Mouse (Mus musculus) retina, embryonic 14.5 days (tissue): ENCODE results near the gene Srxn1.
"Not testable (repeated sequence)": the region's sequence is repeated elsewhere in the genome, so short reads cannot be mapped to it uniquely, and the experiment has no call there.

ENCODE experiments used
- DNase-seq: peaks from one replicate; pipeline ENCODE4 v3.0.0-alpha.2; 2015; ENCODE audit warnings: low spot score

Gene Srxn1

GRCm38 (mm10) chr2:152105318-152106224, at the start of gene Srxn1:
Srxn1 (plus strand) TSS chr2:152105516.
- peak; percentile 88 for DNase-seq

DNA sequence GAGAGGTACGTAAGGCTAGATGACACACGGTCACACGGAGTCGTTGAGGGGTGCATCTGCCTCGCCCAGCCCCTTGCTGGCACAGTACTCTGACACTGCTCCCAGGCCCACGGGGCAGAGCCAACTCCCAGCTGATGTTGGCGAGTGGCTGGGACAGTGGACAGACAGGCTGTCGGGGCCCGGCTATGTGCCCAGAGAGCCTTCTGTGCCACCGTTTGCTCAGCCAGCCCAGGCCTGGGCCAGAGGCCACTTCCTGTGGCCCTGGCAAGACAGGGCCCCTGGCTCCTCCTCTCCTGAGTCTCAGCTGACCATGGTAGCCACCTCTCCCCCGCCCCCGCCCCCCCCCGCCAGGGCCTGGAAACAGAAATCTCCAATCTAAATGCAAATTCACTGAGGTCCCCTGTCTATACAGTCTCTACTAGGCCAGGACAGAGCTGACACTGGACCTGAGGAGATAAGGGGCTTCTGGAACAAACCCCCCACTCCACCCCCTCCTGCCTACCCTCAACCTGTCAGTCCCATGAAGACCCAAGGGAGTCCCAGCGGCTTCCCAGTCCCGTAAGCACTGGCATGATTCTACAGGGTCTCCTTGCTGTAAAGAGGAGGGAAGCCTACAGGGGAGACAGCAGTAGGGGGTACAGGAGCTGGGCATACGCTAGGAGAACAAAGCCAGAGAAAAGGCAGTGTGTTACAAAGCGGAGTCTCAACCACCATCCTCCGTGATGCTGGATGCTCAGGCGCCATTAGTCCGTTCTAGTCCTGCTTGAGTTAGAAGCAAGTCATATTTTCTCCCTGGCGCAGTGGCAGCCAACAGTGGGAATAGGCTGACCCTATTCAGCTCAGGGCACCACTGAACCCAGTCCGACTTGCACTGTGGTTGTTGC, 48.7 kb upstream of the Srxn1 start:
- DNase-seq, result no peak

DNA sequence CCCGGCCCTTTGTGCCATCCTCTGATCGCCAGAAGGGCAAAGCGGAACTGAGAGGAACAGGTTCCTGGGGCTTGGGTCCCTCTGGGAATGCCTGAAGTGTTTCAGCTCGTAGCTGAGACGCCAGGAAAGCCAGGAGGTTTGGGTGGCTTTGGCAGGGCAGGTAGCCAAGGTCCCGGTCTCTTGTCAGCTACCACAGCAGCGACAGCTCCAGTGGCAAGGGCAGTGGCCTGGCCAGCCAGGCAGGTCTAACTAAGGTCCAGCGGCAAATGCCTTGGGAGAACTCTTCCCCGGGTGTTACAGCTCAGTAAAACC, 48.1 kb upstream of the Srxn1 start:
- DNase-seq, result no peak

- DNase-seq, result not testable (repeated sequence)
Measured at GRCm38 (mm10) chr2:152062817-152063216, 42.5 kb upstream of the Srxn1 start.

GRCm38 (mm10) chr2:152068660-152069433, 36.5 kb upstream of the Srxn1 start:
- peak; percentile 92 for DNase-seq

GRCm38 (mm10) chr2:152069434-152069786, 35.9 kb upstream of the Srxn1 start:
- no peak for DNase-seq

DNA sequence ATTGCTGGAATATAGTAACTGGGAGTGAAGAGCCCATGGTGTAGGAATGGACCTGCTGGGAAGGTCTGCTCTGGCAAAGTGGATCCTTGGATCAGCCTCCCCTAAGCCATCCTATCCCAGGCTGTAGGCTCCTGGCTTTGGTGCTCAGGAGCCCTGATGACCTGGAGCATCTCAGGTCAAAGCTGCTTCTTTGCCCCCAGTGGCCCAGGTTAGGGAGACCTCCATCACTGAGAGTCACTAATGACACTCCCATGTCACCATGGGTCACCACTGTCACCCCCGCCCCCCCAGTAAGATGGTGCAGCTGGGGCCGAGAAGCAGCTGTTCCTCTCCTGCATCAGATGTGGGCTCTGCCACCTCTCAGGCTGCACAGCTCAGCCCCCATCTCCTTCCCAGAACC, 35.4 kb upstream of the Srxn1 start:
- DNase-seq, result no peak

DNA sequence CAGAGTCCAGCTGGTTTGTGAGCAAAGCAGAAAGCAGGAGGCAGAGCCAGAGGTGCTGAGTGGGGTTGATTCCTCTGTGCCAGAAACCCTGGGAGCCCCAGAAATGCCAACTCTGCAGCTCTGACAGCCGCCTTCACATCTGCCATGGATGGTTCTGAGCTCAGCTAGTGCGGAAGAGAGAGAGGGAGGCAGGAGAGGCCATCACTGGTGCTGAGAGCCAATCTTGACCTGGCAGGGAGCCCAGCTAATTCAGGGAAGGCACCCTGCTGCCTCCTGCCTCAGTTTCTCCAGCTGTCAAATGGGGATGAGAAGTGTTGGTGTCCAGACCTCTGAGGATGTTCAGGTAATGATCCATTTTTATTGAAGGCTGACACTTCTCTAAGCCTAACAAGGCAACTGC, 30.8 kb upstream of the Srxn1 start:
- no peak for DNase-seq

- DNase-seq, result no peak
Measured at GRCm38 (mm10) chr2:152075294-152075889, 29.9 kb upstream of the Srxn1 start.

- DNase-seq, result no peak
Measured at GRCm38 (mm10) chr2:152077337-152077736, 28.0 kb upstream of the Srxn1 start.

DNA sequence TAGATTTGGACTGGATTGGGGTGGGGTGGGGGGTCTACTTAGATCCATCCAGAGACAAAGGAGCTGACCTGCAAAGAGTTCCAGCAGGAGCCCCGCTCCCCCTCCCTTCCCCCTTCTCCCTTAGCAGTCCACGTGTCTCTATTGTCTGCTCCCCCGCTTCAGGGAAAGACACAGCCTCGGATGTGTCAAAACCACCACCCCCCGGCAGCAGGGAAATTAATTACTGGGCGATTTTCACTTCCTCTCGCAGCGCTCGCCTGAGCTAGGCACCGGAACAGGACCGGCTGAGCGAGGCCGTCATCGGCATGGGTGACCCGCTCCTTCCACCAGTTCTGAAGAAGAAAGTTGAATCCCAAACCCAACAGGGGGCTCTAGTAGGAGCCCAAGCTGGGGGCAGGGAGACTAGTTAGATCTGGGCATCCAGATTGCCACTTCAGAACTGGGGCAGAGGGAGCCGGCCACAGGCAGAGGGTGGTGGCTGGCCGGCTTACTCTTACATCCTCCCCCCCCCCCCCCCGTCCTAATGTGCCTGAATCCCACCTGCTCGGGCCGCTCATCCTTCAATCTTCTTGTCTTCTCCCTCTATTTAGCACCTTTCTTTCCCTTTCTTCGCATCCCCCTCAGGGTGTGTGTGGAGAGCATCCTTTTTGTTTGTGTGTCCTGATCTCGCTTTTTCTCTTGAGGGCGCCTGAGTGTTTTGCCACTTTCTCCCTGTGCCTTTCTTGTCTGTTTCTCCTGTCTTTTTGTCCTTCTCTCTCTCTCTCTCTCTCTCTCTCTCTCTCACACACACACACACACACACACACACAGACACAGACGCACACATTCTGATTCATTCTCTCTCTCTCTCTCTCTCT, 24.4 kb upstream of the Srxn1 start, which contains the start of gene Scrt2:
Scrt2 (plus strand) TSS at position 845 of the 857 bp plus-strand sequence.
- peak; percentile 70 for DNase-seq

DNA sequence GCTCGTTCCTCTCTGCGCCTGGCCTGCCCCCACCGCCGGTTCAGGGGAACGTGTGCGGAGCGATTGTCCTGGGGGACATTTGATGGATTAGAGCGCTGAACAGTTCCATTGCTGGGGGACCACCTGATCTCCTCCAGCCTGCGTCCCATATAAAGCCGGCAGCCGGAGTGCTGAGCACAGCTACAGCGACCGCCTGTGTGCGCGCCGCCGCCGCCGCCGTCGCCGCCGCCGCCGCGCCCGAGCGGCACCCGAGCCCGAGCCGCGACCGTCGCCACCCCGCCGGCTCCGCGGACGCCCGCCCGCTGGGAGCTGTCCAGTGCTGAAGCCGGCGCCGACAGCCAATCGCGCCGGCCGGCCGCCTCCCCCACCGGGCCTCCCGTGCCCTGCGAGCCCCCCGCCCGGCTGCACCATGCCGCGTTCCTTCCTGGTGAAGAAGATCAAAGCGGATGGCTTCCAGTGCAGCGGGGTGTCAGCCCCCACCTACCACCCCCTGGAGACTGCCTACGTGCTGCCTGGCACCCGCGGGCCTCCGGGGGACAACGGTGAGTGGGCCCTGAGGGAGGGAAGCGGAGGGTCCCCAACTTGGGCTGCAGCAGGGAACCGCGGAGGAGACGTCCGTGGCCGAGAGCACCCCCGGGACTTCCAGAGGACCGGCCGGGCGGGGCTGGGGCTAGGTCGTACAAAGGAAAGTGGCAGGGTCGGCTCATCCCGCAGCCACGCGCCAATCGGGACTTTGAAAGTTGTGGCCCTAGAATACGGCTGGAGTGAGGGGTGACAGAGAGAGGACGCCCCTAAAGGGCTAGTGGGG, 23.5 kb upstream of the Srxn1 start:
- peak; percentile 80 for DNase-seq

- DNase-seq, result no peak
Measured at GRCm38 (mm10) chr2:152082456-152083285, 22.6 kb upstream of the Srxn1 start.

DNA sequence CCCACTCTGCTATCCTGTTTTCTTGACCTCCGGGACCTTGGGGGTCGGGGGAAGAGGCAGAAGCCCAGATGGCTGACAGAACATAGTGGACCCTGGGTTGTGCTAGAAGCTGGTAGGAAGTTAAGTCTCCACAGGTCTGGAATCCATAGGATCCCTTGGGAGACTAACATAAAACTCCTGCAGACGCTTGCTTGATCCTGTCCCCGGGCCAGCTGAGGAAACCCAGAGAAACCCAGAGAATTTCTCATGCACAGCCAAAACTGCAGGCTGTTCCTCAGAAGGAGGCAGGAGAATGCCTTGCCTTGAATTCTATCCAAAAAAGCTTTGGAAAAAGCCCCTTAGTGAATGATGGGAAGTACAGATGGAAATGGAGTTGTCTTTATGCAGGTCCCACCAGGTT, 21.9 kb upstream of the Srxn1 start:
- no peak for DNase-seq

- no peak for DNase-seq
Measured at GRCm38 (mm10) chr2:152084298-152084697, 21.0 kb upstream of the Srxn1 start.

- DNase-seq, result no peak
Measured at GRCm38 (mm10) chr2:152085414-152085813, 19.9 kb upstream of the Srxn1 start.

DNA sequence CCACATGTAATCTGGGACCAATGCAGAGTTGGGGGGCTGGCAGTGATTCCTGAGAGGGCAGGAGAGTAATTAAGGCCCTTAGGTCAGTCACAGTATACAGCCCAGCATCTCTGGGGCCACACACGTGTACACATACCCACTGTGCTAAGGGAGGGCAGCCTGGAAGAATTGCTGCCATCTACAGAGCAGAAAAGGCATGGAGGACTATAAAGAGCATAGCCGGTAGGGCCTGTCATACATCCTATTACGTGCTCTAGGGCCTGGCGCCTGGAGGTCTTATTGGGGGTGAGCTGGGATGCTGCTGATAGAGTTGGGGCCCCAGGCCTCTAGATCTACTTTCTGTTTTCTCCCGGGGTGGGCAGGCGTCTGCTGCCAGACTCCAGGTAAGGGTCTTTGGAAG, 18.9 kb upstream of the Srxn1 start:
- no peak for DNase-seq

- no peak for DNase-seq
Measured at GRCm38 (mm10) chr2:152087111-152087510, 18.2 kb upstream of the Srxn1 start.

DNA sequence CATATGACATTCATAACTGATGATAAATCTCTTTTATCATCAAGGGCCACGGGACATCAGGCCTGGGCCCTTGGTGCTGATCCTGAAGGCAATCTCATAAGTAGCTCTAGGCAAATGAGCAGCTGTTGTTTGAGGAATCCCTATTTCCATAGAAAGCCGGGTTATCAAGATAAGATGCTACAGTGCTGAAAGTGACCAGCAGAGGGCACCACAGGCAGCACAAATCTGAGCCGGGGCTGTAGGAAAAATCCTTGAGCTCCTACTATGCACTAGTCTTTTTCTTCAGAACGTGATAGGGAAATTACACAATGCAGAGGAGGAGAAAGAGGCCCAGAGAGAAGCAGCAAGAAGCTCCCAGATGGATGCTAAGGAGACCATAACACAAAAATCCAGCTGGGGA, 16.2 kb upstream of the Srxn1 start:
- DNase-seq, result peak; percentile 86
